Mouse (Mus musculus) heart, embryonic 13.5 days (tissue): ENCODE measurements around the gene Gm20521. TPM values are rescaled to one million over a fixed set of nuclear protein-coding genes. Genes with fewer than 3 reads are reported as not detected.

Experiments
- ATAC-seq: fragments of 200-750 bp; cut with Nextera tagmentation; 2 replicates; pipeline ENCODE4 v1.8.0; 2017; ENCODE audit warnings: moderate TSS enrichment; ENCODE audit not compliant: insufficient number of reproducible peaks, low FRiP score, low TSS enrichment; ENCODE audit errors: extremely low read depth
- H3K27ac ChIP-seq: fragments of 300-500 bp; sonication (generic); replicated peaks from 2 replicates; pipeline ENCODE4 v1.5.1; 2015; ENCODE audit warnings: moderate library complexity, mild to moderate bottlenecking, inconsistent platforms
- H3K27me3 ChIP-seq: fragments of 300-500 bp; sonication (generic); replicated peaks from 2 replicates; pipeline ENCODE4 v1.6.1; 2015; ENCODE audit warnings: mild to moderate bottlenecking, inconsistent platforms
- H3K36me3 ChIP-seq: fragments of 300-500 bp; sonication (generic); 2 replicates; pipeline ENCODE4 v1.6.1; 2015; ENCODE audit warnings: mild to moderate bottlenecking, inconsistent platforms
- H3K4me1 ChIP-seq: fragments of 300-500 bp; sonication (generic); 2 replicates; pipeline ENCODE4 v1.6.1; 2015; ENCODE audit warnings: inconsistent platforms
- H3K4me2 ChIP-seq: fragments of 300-500 bp; sonication (generic); 2 replicates; pipeline ENCODE4 v1.6.1; 2015; ENCODE audit warnings: inconsistent platforms, mild to moderate bottlenecking, moderate library complexity
- H3K4me3 ChIP-seq: fragments of 300-500 bp; sonication (generic); 2 replicates; pipeline ENCODE4 v1.5.1; 2015; ENCODE audit warnings: moderate library complexity, mild to moderate bottlenecking, inconsistent platforms
- H3K9ac ChIP-seq: fragments of 300-500 bp; sonication (generic); 2 replicates; pipeline ENCODE4 v1.6.1; 2015; ENCODE audit warnings: inconsistent platforms, mild to moderate bottlenecking, moderate library complexity
- H3K9me3 ChIP-seq: fragments of 300-500 bp; sonication (generic); 2 replicates; pipeline ENCODE4 v1.6.1; 2016; ENCODE audit warnings: inconsistent platforms
- WGBS: fragments of 180-500 bp; shearing (Covaris S2); methylation state at CpG from one replicate; pipeline ENCODE4 v1.1.7; 2015; ENCODE audit warnings: mixed read lengths; 5-methylcytosine and 5-hydroxymethylcytosine counted together
- polyA plus RNA-seq: library from polyadenylated mRNA; unstranded; fragments of >200 nt; fragmentation: Nextera tagmentation; extraction: Ambion mirVana; gene quantifications from 2 replicates; pipeline ENCODE4 v1.2.1, GENCODE M21; 2015

Gene Gm20521
- polyA plus RNA-seq = not detected in 2 replicates

DNA sequence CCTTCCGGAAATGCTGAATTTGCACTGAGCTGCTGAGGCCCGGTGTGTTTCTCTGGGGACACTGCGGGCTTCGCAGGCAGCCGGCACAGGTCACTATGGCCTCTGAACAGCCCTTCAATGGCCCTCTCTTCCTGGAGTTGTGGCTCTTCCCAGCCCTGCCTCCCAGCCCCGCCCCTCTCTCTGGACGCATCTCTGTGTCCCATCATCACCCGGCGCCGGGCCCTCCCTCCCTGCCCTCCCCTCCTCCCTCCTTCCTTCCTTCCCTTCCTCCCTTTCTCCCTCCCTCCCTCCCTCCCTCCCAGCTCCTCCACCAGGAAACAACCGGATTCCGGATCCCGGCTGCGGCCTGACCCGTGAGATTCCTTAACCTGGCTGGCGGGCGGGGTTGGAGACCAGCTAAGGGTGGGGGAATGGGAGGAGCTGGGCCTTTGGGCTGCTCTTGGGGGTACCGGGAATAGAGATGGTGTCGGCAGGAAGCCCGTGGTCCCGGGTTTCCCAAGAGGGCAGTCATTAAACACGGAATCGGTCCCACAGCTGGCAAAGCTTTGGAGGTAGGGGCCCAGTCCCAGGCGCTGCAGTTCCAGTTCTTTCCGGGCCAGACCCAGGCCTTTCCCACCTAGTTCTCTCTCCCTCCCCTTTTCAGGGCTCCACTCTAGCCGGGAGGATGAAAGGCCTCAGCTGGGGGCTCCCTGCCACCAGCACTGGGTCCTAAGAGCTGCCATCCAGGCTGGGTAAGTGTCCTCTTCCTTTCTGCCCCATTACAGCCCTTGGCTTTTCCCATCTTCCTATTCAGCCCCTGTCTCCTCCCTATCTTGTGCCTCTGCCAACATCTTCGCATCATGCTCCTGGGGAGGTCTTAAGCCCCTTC is at the start of gene Gm20521, which contains the start of gene Bcl2l2:
TSS of gene Gm20521 (plus strand) at position 288 of the 868 bp plus-strand sequence.
TSS of gene Bcl2l2 (plus strand) at position 224 of the 868 bp plus-strand sequence.
- Histone ChIP-seq H3K9ac (peak within 1 kb of the TSS; percentile 95), H3K4me1 (peaks cover 25% of the 10 kb centered on the region), H3K27me3 (0 out of 2 replicates have a peak, but pooled peaks cover 3% of the 10 kb centered on the region), H3K9me3 (no peaks in the 10 kb centered on the region), H3K36me3 (peaks cover 28% of the 10 kb centered on the region), H3K4me3 (peak within 1 kb of the TSS; percentile 82), H3K4me2 (peak within 1 kb of the TSS; percentile 79), H3K27ac (peak within 1 kb of the TSS; percentile 97)
- WGBS = under 1% methylated on average over 27 of the region's 27 CpGs
- ATAC-seq = peak; percentile 79

DNA sequence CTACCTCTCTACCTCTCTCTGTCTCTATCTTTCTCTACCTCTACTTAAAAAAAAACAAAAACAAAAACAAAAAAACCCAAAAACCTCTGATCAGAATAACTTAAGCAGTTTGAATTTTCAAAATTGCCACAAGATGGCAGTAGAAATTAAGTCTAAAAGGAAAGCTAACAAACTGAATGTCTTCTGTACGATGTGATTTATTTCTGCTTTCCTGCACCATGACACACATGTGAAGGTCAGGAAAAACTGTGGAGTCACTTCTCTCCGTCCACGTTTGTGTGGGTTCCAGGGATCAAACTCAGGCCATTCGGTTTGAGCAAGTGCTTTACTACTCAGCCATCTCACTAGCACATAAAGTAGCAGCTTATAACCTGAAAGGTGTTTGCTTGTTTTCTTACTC is 39.8 kb upstream of the Gm20521 start:
- H3K4me3 ChIP-seq = no peak overlapping the region
- H3K4me2 ChIP-seq = peak overlapping the region; percentile 23; the same call in 1 of the 2 replicates
- 2% methylated on average over 4 of the region's 4 CpGs for WGBS
- H3K9ac ChIP-seq = no peak overlapping the region
- H3K27me3 ChIP-seq = peaks cover 14% of the 10 kb centered on the region; the same call in 1 of the 2 replicates
- no peak overlapping the region for H3K27ac ChIP-seq
- H3K9me3 ChIP-seq = no peaks in the 10 kb centered on the region
- no peak for ATAC-seq
- H3K4me1 ChIP-seq = no peaks in the 10 kb centered on the region
- no peaks in the 10 kb centered on the region for H3K36me3 ChIP-seq

DNA sequence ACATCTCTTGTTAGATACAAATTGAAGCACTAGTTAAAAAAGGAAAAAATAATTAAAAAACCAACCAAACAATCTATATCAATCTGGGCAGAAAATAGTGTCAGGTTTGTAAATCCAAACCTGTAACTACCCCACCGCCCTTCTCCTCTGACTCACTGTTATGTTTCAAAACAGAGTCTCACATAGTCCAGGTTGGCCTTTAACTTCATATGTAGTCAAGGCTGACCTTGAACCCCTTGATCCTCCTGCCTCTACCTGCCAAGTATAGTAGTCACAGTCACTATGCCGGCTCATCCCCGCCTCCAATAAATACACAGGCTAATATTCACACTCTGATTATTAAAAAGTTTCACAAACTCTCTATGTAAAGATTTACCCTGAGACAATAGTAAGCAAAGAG is 27.5 kb upstream of the Gm20521 start:
- Histone ChIP-seq H3K27me3 (no peaks in the 10 kb centered on the region), H3K4me3 (no peak overlapping the region), H3K27ac (no peak overlapping the region), H3K4me2 (no peak overlapping the region), H3K36me3 (peaks cover 32% of the 10 kb centered on the region), H3K4me1 (no peaks in the 10 kb centered on the region), H3K9ac (no peak overlapping the region), H3K9me3 (no peaks in the 10 kb centered on the region)
- WGBS = 85% methylated on average over 3 of the region's 3 CpGs
- ATAC-seq = no peak

DNA sequence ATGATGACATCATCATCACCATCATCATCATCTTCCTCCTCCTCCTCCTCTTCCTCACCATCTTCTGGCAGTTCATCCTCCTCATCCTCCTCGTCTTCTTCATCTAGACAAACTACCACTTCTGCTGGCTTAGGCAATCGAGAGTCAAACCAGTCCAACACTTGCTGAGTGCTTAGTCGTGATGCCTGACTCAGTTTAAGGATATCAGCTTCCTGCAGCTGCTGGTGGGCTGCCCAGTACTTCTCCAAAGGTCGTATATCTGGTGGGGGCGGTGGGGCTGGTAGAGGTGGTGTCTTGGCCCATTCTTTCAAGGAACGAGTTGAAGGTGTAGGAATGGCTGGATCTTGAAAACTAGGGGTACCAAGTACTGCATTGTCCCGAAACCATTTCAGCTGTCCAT is 26.5 kb upstream of the Gm20521 start:
- Histone ChIP-seq H3K9me3 (no peaks in the 10 kb centered on the region), H3K27me3 (no peaks in the 10 kb centered on the region), H3K36me3 (peaks cover 32% of the 10 kb centered on the region), H3K4me2 (no peak overlapping the region), H3K27ac (no peak overlapping the region), H3K4me3 (no peak overlapping the region), H3K4me1 (no peaks in the 10 kb centered on the region), H3K9ac (no peak overlapping the region)
- 72% methylated on average over 7 of the region's 7 CpGs for WGBS
- no peak for ATAC-seq

DNA sequence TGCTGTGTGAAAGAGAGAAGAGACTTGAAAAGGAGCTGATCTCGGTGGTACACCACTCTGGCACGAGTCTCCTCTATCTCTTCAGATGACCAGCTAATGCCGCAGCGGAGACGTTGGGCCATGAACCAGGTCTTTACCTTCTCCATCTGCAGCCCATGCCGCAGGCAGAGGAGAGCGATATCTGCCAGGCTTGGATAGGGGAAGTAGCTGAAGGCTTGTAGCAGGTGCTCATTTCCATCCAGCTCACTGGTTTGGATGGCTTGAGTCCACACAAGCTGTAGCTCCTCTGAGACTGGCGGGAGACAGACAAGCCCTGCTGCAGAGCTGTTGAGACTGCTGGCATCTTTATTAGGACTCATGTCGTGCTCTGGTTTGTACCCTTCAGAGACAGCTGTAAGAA is 25.4 kb upstream of the Gm20521 start:
- ATAC-seq = no peak
- Histone ChIP-seq H3K27me3 (no peaks in the 10 kb centered on the region), H3K9ac (no peak overlapping the region), H3K4me1 (peaks cover under 1% of the 10 kb centered on the region; the same call in 1 of the 2 replicates), H3K4me2 (no peak overlapping the region), H3K4me3 (no peak overlapping the region), H3K36me3 (peaks cover 32% of the 10 kb centered on the region), H3K9me3 (no peaks in the 10 kb centered on the region), H3K27ac (no peak overlapping the region)
- WGBS = 76% methylated on average over 9 of the region's 9 CpGs

DNA sequence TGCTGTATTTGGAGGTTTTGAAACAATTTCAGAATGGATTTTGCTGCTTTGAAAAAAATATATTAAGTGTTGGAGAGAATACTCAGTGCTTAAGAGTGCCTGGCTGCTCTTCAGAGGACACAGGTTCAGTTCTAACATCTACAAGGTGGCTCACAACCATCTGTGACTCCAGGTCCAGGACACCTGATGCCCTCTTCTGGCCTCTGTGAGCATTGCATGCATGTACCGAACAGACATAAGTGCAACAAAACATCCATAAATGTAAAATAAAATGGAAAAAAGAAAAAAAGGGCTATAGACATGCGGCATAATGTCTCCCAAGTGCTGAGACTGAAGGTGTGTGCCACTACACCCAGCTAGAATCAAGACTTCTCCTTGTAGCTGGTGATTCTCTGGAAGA is 22.7 kb upstream of the Gm20521 start:
- ATAC-seq = no peak
- Histone ChIP-seq H3K27ac (no peak overlapping the region), H3K4me1 (peaks cover 9% of the 10 kb centered on the region), H3K9ac (no peak overlapping the region), H3K27me3 (no peaks in the 10 kb centered on the region), H3K4me3 (no peak overlapping the region), H3K4me2 (no peak overlapping the region), H3K9me3 (no peaks in the 10 kb centered on the region), H3K36me3 (peaks cover 25% of the 10 kb centered on the region)
- WGBS = 41% methylated on average over 2 of the region's 2 CpGs

DNA sequence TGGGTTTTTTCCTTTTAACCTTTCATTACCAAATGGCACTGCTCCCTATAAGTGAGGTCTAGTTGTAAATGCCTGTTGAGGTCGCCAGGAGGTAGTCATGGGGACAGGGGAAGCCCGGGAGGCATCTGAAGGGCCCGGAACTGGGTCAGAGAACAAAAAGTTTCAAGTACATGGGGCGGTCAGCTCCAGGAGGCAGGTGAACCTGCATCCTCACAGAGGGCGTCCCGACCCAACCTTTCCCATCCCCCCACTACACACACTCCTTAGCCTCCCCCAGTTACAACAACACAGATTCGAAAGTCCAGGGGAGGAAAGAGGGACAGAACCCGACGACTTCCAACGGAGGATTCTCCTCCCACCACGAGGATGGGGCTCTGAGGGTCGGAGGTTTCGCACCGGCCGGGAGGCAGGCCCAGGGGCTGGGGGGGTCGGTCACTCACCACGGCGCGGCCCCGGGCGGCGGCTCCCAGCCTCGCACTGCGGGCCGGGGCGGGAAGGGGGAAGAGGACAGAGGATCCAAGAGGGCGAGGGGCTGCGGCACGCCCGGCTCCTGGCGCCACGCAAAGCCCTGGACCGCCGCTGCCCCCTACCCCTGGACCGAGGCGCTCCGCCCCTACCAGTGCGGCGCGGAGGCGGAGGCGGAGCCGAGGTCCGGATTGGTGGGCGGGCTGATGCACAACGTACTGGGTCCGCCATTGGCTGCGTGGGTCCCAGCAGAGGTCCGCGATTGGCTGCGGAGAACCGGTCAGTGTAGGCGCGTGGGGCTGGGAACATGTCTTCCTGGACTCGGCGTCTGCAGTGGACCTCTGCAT is 19.5 kb upstream of the Gm20521 start:
- peaks cover 9% of the 10 kb centered on the region for H3K4me1 ChIP-seq
- WGBS = under 1% methylated on average over 50 of the region's 56 CpGs
- no peaks in the 10 kb centered on the region for H3K9me3 ChIP-seq
- H3K36me3 ChIP-seq = no peaks in the 10 kb centered on the region
- no peaks in the 10 kb centered on the region; the same call in 1 of the 2 replicates for H3K27me3 ChIP-seq
- H3K9ac ChIP-seq = peak overlapping the region; percentile 91
- peak overlapping the region; percentile 77 for H3K27ac ChIP-seq
- peak; percentile 100 for ATAC-seq
- peak overlapping the region; percentile 78 for H3K4me2 ChIP-seq
- peak overlapping the region; percentile 81 for H3K4me3 ChIP-seq

DNA sequence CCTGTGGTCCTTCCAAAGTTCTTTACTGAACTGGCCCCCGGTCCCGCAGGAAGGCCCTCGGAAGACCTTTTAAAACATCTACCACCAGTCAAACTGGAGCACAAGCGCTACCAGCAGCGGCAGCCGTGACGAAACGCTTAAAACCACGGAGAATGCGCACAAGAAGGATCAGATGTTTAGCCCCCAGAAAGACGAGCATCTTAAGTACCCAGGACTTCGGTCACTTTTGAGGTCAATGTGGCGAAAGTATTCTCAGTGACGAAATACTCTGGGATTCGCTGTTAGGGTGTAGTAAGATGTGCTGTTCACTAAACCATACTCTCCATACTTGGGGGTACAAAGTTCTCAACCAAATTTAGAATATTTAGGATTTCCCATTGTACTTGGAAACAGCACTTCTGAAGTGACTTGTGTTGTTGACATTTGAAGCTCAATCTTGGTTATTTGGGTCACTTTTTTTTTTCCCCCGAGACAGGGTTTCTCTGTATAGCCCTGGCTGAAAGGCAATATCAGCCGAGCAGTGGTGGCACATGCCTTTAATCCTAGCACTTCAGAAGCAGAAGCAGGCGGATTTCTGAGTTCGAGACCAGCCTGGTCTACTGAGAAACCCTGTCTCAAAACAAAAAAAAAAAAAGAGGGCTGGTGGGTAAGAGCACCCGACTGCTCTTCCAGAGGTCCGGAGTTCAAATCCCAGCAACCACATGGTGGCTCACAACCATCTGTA is 18.8 kb upstream of the Gm20521 start:
- H3K4me1 ChIP-seq = peaks cover 9% of the 10 kb centered on the region
- no peak for ATAC-seq
- H3K27me3 ChIP-seq = no peaks in the 10 kb centered on the region; the same call in 1 of the 2 replicates
- 16% methylated on average over 21 of the region's 21 CpGs for WGBS
- H3K9me3 ChIP-seq = no peaks in the 10 kb centered on the region
- H3K27ac ChIP-seq = peak overlapping the region; percentile 77
- H3K36me3 ChIP-seq = no peaks in the 10 kb centered on the region
- peak overlapping the region; percentile 84 for H3K9ac ChIP-seq
- peak overlapping the region; percentile 78 for H3K4me2 ChIP-seq
- peak overlapping the region; percentile 81 for H3K4me3 ChIP-seq

DNA sequence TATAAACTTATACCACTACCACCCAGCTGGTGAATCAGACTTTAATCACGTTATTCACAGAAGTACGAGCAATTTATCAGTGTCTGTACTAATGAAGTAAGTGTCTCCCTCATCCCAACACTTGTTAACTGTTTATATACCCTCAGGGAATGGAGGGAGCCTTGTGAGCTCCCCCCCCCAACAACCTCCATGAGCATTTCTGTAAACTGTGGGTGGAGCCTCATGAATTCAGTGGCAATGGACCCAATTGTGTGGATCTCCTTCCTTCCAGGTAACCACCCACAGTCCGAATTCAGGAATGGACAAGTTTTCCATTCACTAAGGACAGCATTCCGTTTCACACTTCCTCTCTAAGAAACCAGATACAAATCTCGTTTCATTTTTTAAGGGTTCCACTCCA is 17.6 kb upstream of the Gm20521 start:
- H3K4me2 ChIP-seq = no peak overlapping the region
- no peak overlapping the region for H3K27ac ChIP-seq
- no peaks in the 10 kb centered on the region for H3K9me3 ChIP-seq
- WGBS = 68% methylated on average over 5 of the region's 5 CpGs
- peaks cover 9% of the 10 kb centered on the region for H3K4me1 ChIP-seq
- ATAC-seq = no peak
- H3K36me3 ChIP-seq = no peaks in the 10 kb centered on the region
- no peak overlapping the region for H3K4me3 ChIP-seq
- no peaks in the 10 kb centered on the region; the same call in 1 of the 2 replicates for H3K27me3 ChIP-seq
- no peak overlapping the region for H3K9ac ChIP-seq

DNA sequence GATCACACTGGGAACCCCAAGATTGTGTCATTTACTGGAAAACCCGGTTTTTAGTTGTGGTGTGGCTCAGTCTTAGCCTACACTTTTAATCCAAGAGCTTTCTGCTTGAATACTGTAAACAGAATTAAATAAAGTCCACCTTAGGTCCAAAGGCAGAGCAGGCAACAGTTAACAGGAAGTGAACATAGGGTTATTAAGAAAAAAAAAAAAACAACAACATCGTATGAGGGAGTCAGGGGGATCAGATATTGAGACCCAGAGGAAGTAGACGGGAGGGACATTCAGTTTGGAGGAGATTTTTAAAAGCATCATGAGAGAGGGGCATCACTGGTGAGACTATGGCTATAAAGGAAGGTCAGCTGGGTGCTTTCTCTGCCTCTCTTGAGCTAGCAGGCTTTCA is 17.0 kb upstream of the Gm20521 start:
- no peaks in the 10 kb centered on the region for H3K36me3 ChIP-seq
- H3K4me3 ChIP-seq = no peak overlapping the region
- H3K4me1 ChIP-seq = peaks cover 9% of the 10 kb centered on the region
- H3K4me2 ChIP-seq = no peak overlapping the region
- 54% methylated on average over 3 of the region's 3 CpGs for WGBS
- no peak for ATAC-seq
- no peak overlapping the region for H3K9ac ChIP-seq
- no peak overlapping the region for H3K27ac ChIP-seq
- no peaks in the 10 kb centered on the region; the same call in 1 of the 2 replicates for H3K27me3 ChIP-seq
- no peaks in the 10 kb centered on the region for H3K9me3 ChIP-seq

DNA sequence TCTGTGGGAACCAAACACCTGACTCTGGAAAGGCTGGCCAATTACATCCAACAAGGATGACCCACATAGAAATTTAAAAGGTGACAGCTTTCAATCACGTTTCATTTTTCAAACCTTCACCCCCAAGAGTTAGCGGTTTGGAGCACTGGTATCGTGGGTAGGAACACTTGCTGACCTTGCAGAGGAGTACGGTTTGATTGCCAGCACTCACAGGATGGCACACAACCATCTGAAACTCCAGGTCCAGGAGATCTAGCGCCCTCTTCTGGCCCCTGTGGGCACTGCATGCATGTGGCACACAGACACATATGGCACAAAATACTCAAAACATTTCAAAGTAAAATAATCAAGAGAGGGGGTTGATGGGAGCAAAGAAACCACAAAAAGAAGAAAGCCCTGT is 16.3 kb upstream of the Gm20521 start:
- no peaks in the 10 kb centered on the region for H3K36me3 ChIP-seq
- ATAC-seq = no peak
- no peak overlapping the region for H3K9ac ChIP-seq
- peaks cover 9% of the 10 kb centered on the region for H3K4me1 ChIP-seq
- WGBS = 53% methylated on average over 5 of the region's 5 CpGs
- no peaks in the 10 kb centered on the region for H3K9me3 ChIP-seq
- no peak overlapping the region for H3K4me3 ChIP-seq
- no peak overlapping the region for H3K4me2 ChIP-seq
- H3K27me3 ChIP-seq = no peaks in the 10 kb centered on the region; the same call in 1 of the 2 replicates
- no peak overlapping the region for H3K27ac ChIP-seq
